Mouse (Mus musculus) thymus, postnatal 25 days (tissue): ENCODE results near the gene Ap5z1.

Experiments
- DNase-seq: peaks from one replicate; pipeline ENCODE4 v3.0.0; 2022

Gene Ap5z1

GRCm38 (mm10) chr5:142463461-142464454 lies at the start of gene Ap5z1:
Gene Ap5z1 (plus strand): TSS chr5:142463944.
- DNase-seq = peak; percentile 92

- no peak for DNase-seq
Observed at GRCm38 (mm10) chr5:142415401-142415800, 48.3 kb upstream of the Ap5z1 start.

- peak; percentile 66 for DNase-seq
Observed at GRCm38 (mm10) chr5:142416070-142416775, 47.5 kb upstream of the Ap5z1 start.

- DNase-seq = peak; percentile 35
Observed at GRCm38 (mm10) chr5:142417104-142417503, 46.6 kb upstream of the Ap5z1 start.

- DNase-seq = no peak
Observed at GRCm38 (mm10) chr5:142417876-142418275, 45.9 kb upstream of the Ap5z1 start.

- DNase-seq = no peak
Observed at GRCm38 (mm10) chr5:142418419-142418818, 45.3 kb upstream of the Ap5z1 start.

GRCm38 (mm10) chr5:142420317-142420716 lies 43.4 kb upstream of the Ap5z1 start:
- DNase-seq = no peak

GRCm38 (mm10) chr5:142420920-142421319 lies 42.8 kb upstream of the Ap5z1 start:
- DNase-seq = no peak

GRCm38 (mm10) chr5:142421886-142422285 lies 41.9 kb upstream of the Ap5z1 start:
- DNase-seq = no peak

GRCm38 (mm10) chr5:142423141-142423540 lies 40.6 kb upstream of the Ap5z1 start:
- DNase-seq = no peak

- DNase-seq = no peak
Observed at GRCm38 (mm10) chr5:142423701-142424100, 40.0 kb upstream of the Ap5z1 start.

GRCm38 (mm10) chr5:142424627-142425349 lies 39.0 kb upstream of the Ap5z1 start:
- no peak for DNase-seq

GRCm38 (mm10) chr5:142426476-142426875 lies 37.3 kb upstream of the Ap5z1 start:
- no peak for DNase-seq

- DNase-seq = no peak
Observed at GRCm38 (mm10) chr5:142427876-142428275, 35.9 kb upstream of the Ap5z1 start.

GRCm38 (mm10) chr5:142428691-142429090 lies 35.1 kb upstream of the Ap5z1 start:
- DNase-seq = no peak

- DNase-seq = no peak
Observed at GRCm38 (mm10) chr5:142431029-142431428, 32.7 kb upstream of the Ap5z1 start.

- DNase-seq = no peak
Observed at GRCm38 (mm10) chr5:142431811-142432434, 31.8 kb upstream of the Ap5z1 start.

GRCm38 (mm10) chr5:142432695-142433094 lies 31.0 kb upstream of the Ap5z1 start:
- DNase-seq = no peak

- DNase-seq = no peak
Observed at GRCm38 (mm10) chr5:142434052-142434451, 29.7 kb upstream of the Ap5z1 start.

GRCm38 (mm10) chr5:142435736-142436135 lies 28.0 kb upstream of the Ap5z1 start:
- DNase-seq = peak; percentile 41

GRCm38 (mm10) chr5:142438380-142438938 lies 25.3 kb upstream of the Ap5z1 start:
- DNase-seq = no peak

GRCm38 (mm10) chr5:142439911-142440432 lies 23.8 kb upstream of the Ap5z1 start:
- DNase-seq = peak; percentile 57
